Mouse (Mus musculus) natural killer cell, adult 2 months (primary cell): ENCODE measurements around the gene Lgals3bp.
A peak's percentile ranks its signal among the peaks of the same experiment; 100 is the strongest.

Source experiments
- DNase-seq, 2 experiments: peaks; one replicate each; pipeline ENCODE4 v3.0.0; 2022; ENCODE audit warnings: low spot score in 2 of 2

Gene Lgals3bp

GRCm38 (mm10) chr11:118423266-118423971 is 21.5 kb upstream of the Lgals3bp start:
- peak; percentile 71 to 77 for DNase-seq

GRCm38 (mm10) chr11:118420261-118420660 is 18.4 kb upstream of the Lgals3bp start:
- no peak for DNase-seq

DNA sequence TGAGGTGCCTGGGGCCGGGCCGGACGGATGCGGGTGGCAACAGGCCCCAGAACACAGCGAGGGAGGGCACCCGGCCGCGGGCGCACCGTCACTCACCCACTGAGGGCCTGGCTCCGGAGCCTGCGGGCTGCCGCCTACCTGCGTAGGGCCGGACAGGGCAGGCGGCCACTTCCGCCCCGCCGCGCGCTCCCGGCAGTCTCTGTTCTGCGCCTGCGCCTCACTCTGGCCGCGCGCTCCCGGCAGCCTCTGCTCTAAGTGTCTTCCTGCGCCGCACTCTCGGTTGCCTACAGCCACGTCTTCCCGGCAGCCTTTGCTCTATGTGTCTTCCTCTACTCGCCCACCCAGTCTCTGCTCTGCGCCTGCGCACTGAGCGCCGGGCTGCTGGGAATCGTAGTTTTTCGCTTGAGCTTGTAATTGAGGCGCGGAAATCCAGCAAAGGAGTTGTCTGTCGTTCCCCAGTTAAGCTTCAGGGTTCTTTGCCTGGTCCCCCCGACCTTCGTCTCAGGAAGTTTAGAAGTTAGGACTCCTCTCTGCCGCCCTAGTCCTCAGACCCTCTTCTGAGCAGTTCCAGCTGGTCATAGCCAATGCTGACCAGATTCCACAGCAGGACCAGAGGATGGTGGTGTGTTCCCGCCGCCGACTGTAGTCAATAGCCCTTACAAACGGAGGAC is 17.1 kb upstream of the Lgals3bp start, which contains the start of gene Cant1:
Gene Cant1 (minus strand): TSS at position 253 of the 671 bp plus-strand sequence.
- peak; percentile 97 for DNase-seq

DNA sequence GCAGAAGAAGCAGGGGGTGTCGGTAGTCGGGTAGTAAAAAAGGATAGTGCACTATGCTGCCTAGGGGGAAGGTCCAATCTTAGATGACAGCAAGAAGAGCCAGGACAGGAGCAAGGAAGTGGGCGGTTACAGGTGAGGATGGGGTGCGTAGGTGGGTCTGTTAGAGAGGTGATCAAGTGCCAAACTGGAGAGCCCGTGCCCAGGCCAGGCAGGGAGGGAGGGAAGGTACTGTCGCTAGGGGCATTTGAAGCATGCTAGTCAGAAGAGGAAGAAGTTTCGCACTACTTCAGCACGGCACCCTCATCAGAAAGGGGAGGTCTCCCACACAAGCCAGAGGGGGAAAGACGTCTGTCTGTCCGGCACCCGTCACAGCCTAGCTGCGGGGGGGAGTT is 16.5 kb upstream of the Lgals3bp start:
- DNase-seq, result no peak

DNA sequence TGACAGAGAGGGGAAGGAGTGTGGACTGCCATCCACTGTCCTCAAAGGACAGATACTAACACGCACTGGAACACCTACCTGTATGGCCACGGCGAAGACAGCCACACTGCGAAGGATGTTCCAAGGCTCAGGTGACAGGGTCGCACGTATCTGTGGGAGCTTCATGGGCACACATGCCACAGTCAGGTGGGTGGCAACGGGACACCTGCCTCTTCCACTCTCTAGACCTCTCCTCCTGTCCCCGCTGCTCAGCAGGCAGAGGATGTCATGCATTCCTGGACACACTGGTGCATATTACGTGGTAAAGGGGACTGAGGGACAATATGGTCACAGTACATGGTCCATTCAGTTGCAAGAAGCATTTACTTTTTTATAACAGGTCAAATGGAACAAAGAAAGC is 15.6 kb upstream of the Lgals3bp start:
- no peak for DNase-seq

GRCm38 (mm10) chr11:118416046-118416445 is 14.2 kb upstream of the Lgals3bp start:
- DNase-seq, result no peak

DNA sequence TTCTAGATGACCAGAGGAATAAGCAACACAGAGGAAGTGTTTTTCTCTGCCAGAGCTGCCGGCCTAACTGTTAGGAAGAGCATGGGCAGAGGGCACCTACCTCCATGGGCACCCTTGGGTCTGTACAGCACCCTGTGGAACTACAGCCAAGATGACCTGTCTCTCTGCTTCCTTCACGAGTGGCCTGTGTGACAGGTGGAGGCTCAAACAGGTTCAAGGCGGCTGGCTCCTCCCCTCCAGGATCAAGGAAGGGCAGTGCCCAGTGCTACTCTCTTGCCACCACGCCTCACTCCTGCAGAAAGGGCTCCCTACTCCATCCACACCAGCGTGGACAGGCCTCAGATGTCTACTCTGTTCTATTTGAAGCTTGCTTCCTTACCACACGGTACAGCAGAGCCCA is 13.7 kb upstream of the Lgals3bp start:
- DNase-seq, result no peak

- DNase-seq, result no peak
Measured at GRCm38 (mm10) chr11:118414270-118414669, 12.4 kb upstream of the Lgals3bp start.

DNA sequence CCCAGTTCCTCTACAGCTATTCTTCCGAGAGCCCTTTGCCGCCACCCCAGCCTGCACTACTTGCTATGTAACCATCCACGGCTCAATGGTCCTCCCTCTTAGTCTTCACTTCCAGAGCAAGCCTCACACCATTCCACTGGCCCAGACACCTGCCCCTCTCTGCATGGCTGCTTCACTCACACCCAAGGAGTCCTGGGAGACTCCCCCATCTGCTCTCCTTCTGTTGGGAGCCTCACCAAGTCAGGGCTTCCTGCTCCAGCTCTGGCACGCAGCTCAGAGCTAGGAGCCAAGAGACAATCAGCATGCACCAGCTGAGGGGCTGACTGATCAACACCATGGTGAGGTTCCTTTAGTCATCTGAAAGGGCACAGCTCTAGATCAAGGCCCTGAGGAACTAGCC is 11.2 kb upstream of the Lgals3bp start:
- DNase-seq, result no peak

- DNase-seq, result no peak
Measured at GRCm38 (mm10) chr11:118412601-118413000, 10.7 kb upstream of the Lgals3bp start.

DNA sequence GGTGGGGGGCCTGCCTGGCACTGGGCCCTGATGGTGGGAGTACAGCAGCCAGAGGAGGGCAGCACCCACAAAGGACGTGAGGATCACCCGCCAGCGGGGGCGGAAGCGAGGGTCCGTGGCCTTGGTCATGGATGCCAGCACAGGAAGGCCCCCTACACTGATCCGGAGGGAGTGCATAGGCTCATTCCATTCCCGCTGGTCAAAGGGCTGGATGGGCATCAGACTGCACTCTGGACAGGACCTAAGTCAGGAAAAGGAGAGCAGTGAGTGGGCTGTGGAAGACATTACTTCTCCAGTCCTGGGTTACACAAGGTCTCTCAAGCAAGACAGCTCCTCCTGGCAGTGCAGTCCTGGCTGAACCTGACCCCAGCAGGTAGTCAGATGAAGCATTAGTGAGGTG is 9.4 kb upstream of the Lgals3bp start:
- no peak for DNase-seq

GRCm38 (mm10) chr11:118410479-118410878 is 8.6 kb upstream of the Lgals3bp start:
- no peak for DNase-seq

DNA sequence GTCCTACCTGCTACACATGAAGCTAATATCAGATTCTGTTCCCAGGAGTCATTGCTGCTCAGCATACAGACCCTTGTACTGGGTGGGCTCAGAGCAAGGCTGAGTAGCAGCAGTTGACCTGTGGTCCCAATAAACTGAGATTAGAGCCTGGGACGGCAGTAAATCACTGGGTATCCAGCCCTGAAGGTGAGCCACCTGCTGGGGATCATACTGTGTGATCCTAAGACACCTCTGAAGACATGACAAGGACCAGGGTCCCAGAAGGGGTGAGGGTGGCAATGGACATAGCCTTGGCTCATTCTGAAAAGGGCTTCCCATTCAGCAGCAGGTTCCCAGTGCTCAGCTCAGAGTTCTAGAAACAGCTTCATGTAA is 8.2 kb upstream of the Lgals3bp start:
- no peak for DNase-seq

- DNase-seq, result peak; percentile 59 to 78
Measured at GRCm38 (mm10) chr11:118409106-118410072, 7.5 kb upstream of the Lgals3bp start.

- DNase-seq, result no peak
Measured at GRCm38 (mm10) chr11:118408051-118408740, 6.3 kb upstream of the Lgals3bp start.

GRCm38 (mm10) chr11:118407318-118407910 is 5.5 kb upstream of the Lgals3bp start:
- peak; percentile 52 to 55 for DNase-seq

DNA sequence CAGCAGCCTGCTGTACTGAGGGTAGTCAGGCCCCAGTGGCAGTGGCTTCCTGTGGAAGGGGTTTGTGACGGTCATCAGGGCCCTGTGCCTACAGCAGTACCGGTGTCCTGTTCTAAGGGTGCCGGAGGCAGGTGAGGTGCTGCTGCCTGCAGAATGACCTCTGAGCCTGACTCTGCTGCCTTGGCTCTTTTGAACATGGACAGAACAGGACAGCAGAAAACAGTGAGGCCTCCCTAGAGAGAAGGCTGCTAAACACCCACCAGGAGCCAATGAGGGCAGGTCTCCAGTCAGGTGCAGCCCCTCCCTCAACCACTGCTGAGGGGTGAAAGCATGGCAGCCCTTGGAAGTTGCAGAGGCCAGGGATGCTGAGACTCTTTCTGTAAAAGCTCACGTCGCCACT is 4.6 kb upstream of the Lgals3bp start:
- DNase-seq, result no peak

DNA sequence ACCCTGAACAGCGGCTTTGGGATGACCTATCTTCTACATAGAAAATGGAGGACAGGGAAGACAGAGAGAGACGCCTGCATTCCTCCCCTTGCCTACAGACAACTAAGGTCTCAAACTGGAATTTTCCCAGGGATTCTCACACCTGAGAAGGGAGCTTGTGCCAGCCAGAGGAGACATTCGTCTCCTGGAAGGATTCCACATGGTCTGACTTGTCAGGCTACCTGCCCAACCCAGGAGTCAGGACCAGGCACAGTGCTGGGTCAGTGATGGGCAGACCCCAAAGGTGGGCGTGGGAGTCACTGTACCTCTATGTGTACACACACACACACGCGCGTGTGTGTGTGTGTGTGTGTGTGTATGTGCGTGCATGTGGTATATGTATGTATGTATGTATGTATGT is 3.4 kb upstream of the Lgals3bp start:
- no peak for DNase-seq

DNA sequence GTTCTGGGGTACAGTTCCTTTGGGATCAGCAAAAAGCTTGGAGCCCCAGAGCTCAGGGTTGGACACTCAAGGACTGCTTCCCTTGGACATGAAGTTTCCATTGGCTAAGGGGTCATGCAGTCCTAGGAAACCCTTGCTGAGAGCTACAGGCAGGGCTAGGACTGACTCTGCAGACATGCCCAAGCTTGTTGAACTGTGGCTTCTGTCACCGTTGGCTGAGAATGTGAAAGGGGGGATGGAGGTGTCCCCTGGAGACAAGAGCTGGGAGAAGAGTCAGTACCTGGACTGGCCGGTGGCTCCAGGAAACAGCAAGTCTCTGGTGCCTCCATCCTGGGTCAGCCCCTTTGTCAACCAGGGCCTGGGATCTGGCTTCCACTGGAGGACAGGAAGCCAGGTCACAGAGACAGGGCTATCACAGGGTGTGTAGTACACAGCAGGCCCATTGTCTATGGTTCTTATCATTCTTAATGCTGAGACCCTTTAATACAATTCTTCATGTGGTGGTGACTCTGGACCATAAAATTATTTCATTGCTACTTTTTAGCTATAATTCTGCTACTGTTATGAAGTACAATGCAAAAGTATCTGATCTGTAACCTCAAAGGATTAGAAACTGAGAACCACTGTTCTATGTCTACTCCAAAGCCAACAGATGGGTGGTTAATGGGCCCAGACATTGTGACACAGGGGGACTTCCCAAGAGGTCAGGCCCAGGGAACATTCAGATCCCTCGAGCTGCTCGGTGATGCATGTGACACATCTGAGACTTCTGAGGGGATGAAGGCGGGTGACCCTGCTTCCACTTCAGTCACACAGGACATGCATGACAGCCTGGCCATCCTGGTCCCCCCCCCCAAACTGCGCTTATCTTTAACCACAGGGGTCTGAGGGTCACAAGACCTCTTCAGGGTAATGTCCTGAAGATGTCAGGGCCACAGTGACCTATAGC is 2.3 kb upstream of the Lgals3bp start:
- DNase-seq, result peak in 1 of 2 experiments; percentile 34

GRCm38 (mm10) chr11:118403183-118403582 is 1.3 kb upstream of the Lgals3bp start:
- no peak for DNase-seq
